Mouse (Mus musculus): ENCODE measurements around the gene Hrh3.

Hrh3 gene

GRCm38 (mm10) chr2:180105441-180106190 lies 1.3 kb upstream of the Hrh3 start:
- no peak for DNase-seq (ENCODE audit: low spot score)

- DNase-seq (ENCODE audit: low spot score): no peak
Observed at GRCm38 (mm10) chr2:180104659-180105377, 530 bp upstream of the Hrh3 start.

- no peak for DNase-seq (ENCODE audit: low spot score)
Observed at GRCm38 (mm10) chr2:180103151-180103977, 924 bp downstream of the Hrh3 start.

DNA sequence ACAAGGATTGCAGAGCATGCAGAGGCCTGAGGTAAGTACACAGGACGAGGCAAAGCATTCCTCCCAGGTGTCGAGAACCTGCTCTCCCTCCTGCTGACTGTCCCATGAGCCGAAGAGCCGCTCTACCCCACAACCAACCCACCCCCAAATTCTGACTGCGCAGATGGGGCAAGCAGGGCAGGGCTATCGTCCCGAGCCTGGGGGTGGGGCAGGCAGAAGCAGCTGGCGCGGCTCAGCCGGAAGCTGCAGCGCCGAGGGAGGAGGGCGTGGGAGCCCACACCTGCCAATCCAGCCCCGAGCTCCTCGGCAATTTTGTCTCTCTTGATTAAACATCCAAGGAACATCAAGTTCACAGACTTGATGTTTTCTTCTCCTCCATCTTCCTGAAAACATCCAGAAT lies 4.8 kb downstream of the Hrh3 start:
- DNase-seq (ENCODE audit: low spot score): no peak

DNA sequence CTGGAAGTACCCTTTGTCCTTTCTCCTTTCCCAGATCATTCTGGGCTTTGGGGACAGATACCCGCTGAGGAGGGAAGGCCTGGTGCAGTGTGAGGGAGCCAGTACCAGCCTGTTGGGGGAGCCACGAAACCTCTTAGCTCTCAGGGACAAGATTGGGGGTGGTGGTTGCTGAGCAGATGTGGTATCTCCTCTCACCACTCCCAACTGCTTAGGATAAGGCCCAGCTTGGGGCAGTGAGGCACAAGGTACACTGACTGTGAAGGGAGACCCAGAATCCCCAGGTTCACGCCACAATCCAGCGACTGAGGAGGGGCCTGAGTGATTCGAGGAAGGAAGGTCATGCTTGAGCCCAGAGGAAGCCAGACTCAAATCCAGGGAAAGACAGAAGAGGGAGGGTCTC lies 6.1 kb downstream of the Hrh3 start:
- DNase-seq (ENCODE audit: low spot score): no peak

DNA sequence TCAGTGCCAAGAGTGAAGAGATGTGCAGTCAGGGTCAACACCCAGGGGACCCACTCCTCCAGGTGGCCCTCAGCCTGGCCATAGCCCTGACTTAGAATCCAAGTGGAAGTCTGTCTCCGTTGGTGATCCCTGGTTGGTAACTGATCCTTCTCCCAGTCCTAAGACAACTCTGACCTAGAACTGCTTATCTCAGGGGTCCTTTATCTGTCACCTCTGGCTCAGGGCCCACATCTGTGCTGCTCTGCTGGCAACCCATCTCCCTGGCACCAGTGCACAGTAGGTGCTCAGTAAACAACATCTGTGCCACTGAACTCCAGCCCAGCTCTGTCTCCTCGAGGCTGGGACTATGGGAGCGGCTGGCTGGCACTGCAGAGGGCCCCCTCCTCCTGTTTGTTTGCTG lies 6.7 kb downstream of the Hrh3 start:
- DNase-seq (ENCODE audit: low spot score): no peak

DNA sequence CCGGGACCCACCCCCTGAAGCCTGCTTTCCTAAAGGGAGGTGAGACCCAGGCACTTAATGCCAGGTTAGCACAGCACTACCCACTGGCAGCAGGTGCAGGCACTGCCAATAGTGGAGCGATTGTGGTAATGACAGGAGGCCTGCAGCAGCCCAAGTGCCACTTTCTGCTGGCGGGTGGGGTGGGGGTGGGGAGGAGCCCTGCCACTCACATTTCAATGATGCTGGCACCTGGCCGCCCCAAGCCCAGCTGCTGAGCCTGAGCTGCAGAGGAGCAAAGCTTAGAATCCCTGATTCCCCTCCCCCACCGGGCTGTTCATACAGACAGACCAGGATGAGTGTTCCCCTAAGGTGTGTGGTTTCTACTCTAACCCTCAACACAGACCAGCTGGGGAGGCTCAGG lies 8.6 kb downstream of the Hrh3 start:
- DNase-seq (ENCODE audit: low spot score): no peak

DNA sequence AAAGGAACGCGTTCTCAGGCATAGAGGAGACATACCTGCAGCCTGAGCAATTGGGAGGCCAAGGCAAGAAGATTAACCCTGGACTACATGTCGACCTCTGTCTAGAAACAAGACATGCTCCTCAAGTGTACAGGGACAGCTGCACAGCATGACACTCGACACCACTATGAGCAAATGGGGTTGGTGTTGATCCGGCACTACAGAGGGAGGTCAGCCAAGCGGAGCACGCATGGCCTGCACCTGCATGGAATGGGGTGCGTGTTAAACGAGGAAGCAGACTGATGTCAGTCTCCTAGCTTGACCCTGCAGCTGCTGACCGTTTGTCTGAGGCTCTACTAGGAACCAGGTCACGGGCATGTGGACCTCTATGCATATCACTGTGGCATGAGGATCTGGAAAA lies 14.0 kb downstream of the Hrh3 start:
- no peak for DNase-seq (ENCODE audit: low spot score)

GRCm38 (mm10) chr2:180087472-180087871 lies 16.8 kb downstream of the Hrh3 start:
- DNase-seq (ENCODE audit: low spot score): no peak

DNA sequence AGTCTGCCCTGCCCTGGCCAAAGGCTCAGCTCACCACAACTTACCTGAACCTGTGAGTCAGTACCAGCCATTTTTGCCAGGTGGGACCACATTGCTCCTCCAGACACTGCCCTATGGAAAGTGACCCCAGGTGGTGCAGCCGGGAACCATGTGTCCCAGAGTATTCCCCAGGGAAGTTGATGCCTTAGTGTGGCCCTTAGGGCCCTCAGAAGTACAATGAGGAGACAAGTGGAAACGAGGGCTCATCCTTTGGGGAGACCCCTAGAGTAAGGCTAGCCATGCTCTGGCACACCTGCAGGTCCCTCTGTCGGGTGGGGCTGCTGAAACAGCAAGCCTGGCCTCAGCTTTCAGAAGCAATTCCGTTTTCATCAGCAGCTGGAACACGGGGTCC lies 17.7 kb downstream of the Hrh3 start:
- no peak for DNase-seq (ENCODE audit: low spot score)

GRCm38 (mm10) chr2:180085926-180086636 lies 18.2 kb downstream of the Hrh3 start:
- DNase-seq (ENCODE audit: low spot score): no peak

DNA sequence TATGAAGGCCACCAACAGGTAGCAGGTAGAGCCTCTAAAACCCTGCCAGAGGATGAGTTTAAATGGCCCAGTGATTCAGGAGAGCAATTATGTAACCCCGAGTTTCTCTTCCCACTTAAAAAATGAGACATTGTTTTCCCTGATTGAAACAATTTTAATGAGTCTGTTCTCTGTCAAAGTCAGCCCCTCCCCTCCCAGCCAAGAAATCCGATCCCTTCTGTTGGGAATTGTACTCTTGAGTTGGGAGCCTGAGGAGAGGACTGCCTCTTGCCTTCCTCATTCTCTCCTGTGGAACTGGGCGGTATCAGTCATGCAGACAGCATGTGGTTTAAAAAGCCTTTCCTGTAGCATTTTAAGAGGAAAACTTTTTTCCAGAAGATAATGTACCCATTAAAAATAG lies 19.7 kb downstream of the Hrh3 start:
- DNase-seq (ENCODE audit: low spot score): no peak

DNA sequence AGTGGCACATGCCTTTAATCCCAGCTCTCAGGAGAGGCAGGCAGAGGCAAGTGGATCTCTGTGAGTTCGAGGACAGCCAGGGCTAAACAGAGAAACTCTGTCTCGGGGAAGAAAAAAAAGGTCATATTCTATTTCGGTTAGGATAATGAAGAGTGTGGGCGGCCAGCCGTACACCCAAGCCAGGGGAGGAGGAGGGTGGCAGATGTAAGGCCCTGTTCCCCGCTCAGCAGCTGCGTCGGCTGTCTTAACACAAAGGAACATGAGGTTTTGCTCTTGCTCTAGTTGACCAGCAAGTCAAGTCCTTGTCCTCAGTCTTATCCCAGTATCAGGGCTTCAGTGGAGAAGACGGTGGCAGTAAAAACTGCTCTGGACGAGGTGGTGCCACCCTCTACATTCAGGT lies 21.2 kb downstream of the Hrh3 start:
- no peak for DNase-seq (ENCODE audit: low spot score)

- DNase-seq (ENCODE audit: low spot score): no peak
Observed at GRCm38 (mm10) chr2:180080680-180081079, 23.6 kb downstream of the Hrh3 start.

DNA sequence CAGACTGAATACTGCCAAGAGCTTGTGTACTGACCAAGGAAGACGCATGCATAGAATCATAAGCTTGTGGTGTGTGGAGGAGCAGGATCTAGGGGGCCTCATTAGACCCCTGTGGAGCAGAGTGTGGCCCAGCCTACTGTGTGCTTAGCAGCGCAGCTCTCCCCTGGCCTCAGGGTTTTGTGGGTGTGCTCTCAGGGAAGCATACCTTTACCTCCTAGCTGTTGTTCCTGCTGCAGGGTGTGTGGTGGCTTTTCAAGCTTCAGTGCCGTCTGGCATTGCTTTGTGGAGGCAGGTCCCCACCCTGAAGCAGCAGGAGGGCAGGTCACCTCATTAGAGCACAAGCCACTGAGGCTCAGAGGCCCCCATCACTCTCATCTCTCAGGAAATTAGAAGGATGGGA lies 26.7 kb downstream of the Hrh3 start:
- no peak for DNase-seq (ENCODE audit: low spot score)

- DNase-seq (ENCODE audit: low spot score): no peak
Observed at GRCm38 (mm10) chr2:180072886-180073285, 31.4 kb downstream of the Hrh3 start.

DNA sequence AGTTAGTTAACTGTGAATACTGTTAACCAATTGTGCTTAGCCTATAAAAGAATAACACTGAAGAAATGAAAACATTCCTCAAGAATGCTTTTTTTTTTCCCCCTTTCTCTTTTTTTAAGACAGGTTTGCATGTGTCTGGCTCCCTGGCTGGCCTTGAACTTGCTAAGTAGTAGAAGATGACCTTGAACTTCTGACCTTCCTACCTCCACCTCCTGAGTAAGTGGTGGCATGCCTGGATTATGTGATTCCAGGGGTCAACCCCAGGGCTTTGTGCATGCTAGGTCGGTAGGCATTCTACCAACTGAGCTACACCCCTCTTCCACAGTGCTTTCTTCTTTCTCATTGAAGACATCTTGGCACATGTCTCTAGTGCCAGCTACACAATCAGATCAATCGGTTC lies 32.6 kb downstream of the Hrh3 start:
- DNase-seq (ENCODE audit: low spot score): no peak

DNA sequence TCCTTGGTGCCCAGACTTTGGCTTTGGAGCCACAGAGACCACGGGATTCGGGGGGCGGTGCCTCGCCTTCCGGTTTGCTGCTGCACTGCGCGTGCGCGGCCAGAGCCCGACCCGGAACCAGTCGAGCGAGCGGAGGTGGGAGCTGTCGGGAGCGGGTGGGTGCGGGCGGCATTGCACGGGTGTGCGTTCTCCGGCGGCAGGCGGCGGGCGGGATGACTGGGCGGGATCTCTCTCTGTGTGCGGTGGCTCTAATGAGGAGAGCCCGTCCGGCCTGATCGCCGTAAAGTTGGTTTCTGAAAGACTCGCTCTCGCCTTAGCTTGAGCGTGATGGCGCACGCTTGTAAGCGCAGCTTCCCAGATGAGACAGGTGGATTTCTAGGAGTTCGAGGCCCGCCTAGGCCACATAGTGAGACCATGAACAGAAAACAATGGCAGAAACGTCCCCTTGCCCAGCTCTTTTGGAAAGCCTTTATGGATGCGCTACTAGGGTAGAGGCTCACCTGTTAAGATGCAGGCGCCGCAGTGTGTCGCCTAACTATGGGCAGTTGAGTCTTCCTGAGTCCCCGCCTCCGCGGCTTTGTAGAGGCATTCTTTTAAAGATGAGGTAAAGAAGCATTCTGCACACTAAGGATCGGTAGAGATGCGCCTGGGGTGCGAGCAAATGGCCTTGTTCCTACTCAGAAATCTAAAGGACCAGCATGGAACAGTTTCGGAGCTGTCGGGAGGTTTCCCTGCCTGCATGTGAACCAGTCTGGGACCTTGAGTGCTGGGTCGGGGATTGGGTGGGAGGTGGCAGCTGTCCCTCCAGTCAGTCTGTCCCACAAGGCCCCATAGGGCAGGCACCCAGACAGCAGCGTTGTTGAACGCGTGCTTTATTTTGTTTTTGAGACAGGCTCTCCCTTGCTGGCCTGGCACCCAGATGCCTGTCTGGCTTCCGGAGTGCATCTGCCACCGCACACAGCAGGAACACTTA lies 33.5 kb downstream of the Hrh3 start, which contains the start of gene Mtg2:
Mtg2 (plus strand) TSS at position 108 of the 973 bp plus-strand sequence.
- DNase-seq (ENCODE audit: low spot score): peak; percentile 95

- no peak for DNase-seq (ENCODE audit: low spot score)
Observed at GRCm38 (mm10) chr2:180069770-180070480, 34.4 kb downstream of the Hrh3 start.
